Mouse (Mus musculus) spleen, adult 18-20 months (tissue): Measurements from ENCODE around the gene Dpysl5.
A peak's percentile ranks its signal among the peaks of the same experiment; 100 is the strongest.
"Not testable (repeated sequence)": the region's sequence is repeated elsewhere in the genome, so short reads cannot be mapped to it uniquely, and the experiment has no call there.

Experiments used
- DNase-seq, 2 experiments: peaks; one replicate each; pipeline ENCODE4 v3.0.0; 2022; ENCODE audit warnings: mixed read lengths in 2 of 2

The Dpysl5 gene

DNA sequence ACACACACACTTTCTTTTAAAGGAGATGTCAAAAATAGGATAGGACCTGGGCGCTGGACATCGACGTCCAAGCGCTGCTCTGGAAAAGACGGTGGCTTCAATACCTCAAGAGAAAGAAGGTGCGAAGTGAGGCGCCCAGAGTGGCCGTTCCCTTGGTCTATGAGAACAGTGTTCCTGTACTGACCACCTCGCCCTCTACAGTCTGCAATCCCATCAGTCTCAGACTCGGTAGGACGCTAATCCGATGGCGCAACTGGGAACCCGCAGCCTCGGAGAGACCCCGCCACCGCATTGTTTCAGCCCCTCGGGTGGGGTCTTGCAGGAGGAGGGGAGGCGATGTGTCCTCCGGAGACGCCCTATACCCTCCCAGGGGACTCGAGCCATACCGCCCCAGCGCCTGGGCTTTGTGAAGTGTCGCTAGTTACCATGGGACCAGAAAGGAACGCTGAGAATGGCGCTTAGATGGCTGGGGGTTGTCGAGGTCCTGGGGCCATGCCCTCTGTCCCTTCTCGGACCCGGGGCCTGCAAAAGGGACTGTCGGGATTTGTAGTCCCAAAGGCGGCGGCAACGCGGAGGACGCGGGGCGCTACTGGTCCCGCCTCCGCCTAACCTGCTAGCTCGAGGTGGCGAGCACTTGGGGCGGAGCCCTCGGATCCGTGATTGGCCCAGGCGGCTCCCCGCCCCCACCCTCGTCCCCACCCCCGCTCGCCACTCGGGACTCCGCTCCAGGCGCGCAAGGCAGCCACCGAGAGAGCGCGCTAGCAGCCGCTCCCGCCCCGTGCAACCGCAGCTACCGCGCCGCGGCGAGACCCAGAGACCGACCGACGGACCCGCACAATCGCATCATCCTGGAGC lies at the start of gene Dpysl5:
Gene Dpysl5, plus strand, starts transcription at position 418 of the 855 bp plus-strand sequence.
- peak; percentile 43 to 49 for DNase-seq

DNA sequence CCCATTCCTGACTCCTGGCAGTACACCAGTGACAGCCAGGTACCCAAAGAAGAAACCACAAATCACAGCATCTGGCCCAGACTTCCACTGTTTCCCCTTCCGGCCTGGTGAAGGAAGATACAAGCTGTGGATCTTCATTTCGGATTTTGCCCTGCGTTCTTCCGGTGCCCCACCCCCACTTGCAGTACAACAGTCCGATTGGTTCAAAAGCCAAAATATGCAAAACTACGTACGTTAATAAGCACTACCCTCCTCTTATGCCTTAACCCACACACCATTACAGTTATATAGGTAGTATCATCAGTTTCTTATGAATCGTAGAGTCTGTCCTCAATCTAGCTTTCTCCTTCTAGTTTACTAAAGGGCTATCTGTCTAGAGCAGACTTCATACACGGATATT lies 46.0 kb upstream of the Dpysl5 start:
- DNase-seq, result no peak

DNA sequence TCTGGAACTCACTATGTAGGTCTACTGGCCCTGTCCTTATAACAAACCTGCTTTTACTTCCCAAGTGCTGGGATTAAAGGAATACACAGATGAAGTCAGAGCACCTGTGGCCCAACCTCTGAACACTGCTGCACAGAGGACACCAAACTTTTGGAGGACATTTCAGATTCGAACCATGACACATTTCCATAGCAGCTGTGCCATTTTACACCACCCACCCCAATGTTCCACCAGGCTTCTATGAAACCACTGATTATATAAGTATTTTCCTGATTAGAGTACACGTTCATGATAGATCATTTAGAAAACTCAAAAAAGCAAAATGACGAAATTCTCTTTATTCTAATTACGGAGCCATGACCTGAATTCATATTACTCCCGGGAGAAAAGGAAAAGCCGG lies 45.4 kb upstream of the Dpysl5 start:
- DNase-seq, result no peak

DNA sequence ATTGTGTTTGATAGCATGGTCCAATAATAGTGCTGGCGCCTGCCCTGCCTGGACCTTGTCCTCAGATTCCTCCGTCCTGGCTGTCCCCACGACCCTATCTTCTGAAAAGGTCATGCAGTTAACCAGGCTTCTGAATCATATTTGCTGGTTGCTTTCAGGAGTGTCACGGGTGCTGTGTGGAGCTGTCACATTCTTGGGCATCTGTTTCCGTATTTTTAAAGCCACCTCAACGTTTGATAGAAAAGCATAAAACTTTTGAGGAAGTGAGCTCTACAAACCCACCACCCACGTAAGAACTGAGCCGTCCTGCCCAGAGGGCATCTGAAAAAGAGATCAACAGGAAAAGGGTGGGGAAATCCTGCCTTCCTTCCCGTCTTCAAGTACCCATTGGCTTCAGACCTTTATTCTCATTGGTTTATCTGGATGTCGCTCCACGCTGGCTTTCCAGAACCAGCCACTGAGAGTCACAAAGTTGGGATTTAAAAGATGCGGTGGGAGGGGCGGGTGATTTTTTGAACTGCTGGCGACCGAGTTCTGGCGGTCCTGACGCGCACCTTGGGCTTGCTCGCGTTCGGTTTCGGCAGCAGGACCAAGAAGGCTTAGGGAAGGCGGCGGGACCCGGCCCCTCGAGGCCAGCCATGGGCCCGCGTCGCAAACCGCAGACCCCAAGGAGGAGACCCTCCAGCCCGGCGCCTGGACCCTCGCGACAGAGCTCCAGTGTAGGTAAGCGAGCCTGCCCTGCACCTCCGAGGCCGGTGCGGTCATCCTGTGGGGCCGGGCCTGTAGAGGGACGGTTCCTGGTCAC lies 44.8 kb upstream of the Dpysl5 start, which contains the start of gene Cenpa:
Gene Cenpa, plus strand, starts transcription at position 387 of the 805 bp plus-strand sequence.
- peak; percentile 73 to 77 for DNase-seq

DNA sequence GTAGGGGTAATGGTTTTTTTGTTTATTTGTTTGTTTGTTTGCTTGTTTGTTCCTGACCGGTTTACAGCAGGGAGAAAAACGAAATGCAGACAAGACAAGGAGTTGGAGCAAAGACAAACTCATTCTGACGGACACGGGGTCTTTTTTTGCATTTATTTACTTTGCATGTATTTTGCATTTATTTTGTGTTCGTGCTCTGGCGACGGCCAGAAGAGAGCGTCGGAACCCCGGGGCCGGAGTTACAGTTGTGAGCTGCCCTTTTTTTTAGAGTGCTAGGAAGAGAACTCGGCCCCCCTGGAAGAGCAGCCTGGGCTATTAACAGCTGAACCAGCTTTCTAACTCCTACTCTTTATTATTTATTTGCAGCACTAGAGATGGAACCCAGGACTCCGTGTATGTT lies 44.1 kb upstream of the Dpysl5 start:
- no peak for DNase-seq

DNA sequence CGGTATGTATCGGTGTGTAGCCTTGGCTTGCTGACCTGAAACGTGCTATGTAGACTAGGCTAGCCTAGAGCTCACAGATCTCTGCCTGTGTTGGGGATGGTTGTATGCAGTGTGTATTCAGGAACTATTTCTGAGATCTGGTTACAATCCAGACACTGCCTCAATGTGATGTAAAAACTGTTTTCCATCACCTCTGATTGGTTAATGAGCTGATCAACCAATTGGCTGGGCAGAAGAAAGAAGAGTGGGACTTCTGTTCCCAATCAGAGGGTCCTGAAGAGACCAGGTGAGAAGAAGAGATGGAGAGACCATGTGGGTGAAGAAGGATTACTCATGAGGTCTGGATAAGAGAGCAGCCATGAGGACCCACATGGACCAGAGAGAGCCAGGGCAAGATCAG lies 43.7 kb upstream of the Dpysl5 start:
- no peak for DNase-seq

DNA sequence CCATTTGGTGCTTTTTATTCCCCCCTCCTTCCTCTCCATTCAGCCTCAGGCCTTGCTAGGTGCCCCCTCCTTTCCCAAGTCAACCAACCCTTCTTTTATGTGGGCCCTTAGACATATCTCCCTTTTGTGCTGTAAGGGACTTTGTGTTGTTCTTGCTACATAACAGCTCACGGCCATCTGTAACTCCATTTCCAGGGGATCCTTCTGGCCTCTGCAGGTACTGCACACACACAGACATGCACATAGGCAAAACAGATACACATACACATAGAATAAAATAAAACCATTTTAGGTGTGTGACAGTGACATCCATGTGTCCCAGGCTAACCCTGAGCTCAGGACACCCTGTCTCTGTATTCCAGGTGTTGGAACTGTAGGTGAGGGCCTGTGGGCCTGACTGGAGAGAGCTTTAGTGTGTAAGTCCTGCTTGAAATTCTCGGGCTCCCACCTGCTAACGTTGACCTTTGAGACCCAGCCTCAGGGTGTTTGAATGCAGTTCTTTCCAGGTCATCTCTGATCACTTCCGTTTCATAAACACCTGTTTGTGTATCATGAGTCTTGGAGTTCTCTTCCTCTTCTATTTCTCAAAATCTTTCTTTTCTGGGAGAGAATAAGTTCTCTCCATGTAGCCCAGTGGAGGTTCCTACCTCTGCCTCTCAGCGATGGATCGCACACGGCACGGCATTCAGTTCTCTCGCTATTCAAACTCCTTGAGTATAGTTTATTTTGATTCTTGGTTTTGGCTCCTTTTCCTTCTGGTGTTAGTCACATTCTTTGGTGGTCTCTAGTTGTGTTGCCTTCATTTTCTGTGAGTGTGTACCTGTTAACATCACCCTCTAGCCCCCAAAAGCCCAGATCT lies 42.5 kb upstream of the Dpysl5 start:
- DNase-seq, result no peak

DNA sequence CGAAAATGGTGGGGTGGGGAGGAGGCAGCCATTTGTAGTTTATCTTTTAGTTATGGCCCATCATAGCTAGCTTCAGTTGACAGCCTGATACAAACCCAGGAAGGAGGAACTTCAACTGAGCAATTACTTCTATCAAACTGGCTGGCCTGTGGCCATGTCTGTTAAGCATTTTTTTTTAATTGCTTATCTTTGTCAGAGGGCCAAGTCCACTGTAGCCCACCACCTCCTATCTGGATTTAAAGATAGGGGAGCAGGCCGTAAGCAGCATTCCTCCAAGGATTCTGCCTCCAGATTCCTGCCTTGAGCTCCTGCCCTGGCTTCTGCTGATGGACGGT lies 41.9 kb upstream of the Dpysl5 start:
- DNase-seq, result no peak

DNA sequence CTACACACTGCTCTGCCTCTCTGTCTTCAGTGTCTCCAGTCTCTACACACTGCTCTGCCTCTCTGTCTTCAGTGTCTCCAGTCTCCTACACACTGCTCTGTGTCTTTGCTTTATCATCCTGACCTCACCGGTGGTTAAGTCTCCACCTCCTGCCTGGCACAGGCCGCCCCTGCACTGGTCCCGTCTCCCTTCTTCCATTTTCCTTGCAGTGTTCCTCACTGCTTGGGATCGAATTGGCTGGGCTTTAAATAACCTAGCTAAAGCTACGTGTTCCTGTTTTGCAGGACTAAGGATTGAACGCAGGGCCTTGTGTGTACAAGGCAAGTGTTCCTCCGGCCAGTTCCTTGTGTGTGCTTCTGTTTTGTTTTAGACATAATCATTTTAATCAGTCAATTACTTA lies 41.3 kb upstream of the Dpysl5 start:
- DNase-seq, result no peak

DNA sequence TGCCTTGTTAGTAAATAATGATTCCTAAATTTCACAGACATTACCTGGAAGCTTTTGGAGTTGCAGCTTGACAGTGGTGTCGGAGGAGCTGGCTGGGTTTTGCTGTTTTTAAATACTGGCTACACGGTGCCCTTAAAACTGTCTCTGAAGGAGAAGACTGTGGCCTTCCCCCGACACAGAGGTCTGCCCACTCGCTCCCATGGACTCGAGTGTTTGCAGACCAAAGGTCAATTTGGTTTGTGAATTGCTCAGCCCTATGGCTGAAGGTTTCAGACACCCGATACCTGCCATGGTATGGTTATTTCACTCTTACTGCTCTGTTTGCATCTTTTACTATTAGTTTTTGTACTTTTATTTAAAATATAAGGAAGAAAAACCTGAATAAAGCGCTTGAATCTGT lies 37.4 kb upstream of the Dpysl5 start:
- DNase-seq, result no peak

DNA sequence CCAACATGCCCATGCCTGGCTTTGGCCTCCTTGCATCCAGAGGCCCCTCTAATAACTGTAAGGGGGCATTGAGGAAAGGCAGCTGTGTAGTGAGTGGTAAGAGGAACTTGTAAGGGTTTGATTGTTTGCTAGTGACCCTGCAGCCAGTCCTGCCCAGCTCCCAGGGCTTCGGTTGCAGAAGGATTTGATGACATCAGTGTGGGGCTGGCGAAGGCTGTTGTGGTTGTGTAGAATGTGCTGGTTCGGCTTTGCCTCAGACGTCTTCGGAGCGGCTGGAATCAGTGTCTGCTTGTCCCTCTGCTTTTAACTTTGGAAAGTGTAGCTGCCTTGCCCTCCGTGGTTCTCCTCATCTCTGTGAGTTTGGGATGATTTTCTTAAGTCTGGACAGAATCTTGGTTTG lies 34.6 kb upstream of the Dpysl5 start:
- no peak for DNase-seq

DNA sequence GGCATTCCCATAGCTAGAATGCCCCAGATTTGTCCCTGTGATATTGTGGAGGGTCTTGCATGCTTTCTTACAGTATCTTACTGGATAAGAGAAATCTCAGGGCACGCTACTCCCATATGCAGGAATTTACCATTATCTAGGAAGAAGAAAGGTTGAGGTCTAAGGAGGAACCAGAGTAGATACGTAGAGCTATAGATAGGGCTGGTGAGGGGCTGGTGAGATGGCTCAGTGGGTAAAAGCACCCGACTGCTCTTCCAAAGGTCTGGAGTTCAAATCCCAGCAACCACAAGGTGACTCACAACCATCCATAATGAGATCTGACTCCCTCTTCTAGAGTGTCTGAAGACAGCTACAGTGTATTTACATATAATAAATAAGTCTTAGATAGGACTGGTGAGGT lies 33.3 kb upstream of the Dpysl5 start:
- DNase-seq, result not testable (repeated sequence)

DNA sequence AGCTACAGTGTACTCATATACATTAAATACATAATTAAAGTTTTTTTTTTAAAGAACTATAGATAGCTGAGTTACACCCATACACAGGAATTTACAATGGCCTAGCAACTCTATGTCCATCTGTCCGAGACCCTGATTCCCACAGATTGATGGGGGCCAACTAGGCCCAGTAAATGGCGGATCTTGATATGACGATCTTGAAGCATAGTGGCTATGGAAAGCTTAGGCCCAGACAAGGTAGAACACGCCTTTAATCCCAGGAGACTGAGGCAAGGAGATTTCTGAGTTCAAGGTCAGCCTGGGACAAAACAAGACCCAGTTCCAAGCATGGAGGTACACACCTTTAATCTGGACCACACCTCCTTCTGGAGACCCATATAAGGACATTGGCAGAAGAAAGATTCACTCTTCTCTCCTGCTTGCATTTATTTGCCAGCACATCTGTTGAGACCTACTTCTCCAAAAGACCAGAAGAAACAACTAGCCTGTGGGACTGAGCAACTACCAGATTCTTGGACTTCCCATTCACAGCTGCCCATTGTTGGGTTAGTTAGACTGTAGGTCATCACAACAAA lies 32.6 kb upstream of the Dpysl5 start:
- no peak for DNase-seq

DNA sequence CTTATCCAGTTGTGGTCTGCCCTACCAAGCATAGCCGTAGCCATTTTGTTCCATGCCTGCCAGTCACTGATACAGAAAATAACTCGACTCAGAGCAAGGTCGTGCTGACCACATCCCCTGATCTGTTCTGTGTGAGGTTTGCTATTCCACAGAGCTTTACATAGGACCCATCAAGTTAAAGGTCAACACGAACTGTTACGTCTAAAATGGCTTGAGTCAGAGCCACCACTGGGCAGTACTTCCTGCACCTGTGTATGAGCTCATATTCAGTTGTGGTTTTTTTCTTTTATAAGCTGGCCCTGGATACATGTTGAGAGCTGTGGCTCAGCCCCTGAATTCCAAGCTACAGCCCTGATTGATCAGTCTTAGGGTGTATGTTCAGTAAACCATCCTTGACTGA lies 31.8 kb upstream of the Dpysl5 start:
- DNase-seq, result no peak

DNA sequence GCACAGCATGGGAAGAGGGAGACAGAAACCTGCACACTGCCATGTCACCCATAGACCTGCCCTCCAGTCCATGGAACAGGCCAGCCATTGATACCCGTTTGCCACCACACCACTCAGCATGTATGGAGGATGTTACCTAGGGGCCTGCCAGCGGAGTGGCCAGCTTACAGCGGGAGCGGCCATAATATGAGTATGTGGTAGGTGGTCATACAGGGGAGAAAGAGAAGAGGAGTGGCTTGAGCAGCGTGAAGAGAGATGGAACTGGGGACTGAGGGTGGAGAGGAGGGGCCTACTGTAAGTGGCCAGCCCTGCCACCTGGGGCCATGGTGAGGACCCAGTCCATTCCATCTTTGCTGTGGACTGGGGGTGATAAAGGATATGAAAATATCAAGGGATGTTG lies 29.4 kb upstream of the Dpysl5 start:
- no peak for DNase-seq

DNA sequence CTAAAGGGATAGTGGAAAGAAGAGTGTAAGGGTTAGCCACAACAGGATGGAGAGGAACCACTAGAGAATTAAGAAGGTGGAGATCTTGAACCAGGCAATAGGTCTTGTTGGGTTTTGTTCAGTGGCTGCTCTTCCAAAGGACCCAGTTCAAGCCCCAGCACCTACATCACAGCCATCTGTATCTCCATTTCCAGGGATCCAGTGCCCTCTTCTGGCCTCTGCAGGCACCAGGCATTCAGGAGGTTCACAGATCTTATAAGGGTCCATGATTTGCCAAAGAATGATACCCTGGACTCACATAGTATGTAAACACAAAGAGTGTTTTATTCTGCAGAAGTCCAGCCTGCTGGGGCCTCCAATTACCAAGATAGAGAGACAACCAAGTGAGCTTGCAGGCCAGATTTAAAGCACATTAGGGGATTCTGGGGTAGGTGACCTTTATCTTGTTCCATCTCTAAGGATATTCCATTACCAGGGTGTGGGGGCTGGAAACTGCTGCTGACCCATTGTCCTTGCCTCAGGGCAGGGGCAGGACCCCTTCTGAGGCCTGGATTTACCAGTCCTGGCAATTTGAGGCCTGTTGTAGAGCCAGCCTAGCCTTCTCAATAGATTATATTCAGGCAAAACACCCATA lies 28.3 kb upstream of the Dpysl5 start:
- peak in 1 of 2 experiments; percentile 12 for DNase-seq

DNA sequence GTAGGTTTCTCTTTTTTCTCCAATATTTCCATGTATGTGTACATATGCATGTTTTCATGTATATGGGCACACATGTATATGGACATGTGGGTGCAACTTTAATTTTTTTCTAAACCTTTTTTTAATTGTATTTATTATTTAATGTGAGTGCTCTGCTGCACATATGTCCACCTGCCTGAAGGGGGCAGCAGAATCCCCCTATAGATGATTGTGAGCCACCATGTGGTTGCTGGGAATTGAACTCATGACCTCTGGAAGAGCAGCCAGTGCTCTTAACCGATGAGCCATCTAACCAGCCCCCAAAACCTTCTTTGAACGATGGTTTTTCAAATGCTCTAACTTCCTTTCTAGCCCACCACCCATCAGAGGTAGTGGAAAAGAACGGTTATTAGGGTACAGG lies 27.4 kb upstream of the Dpysl5 start:
- no peak for DNase-seq

DNA sequence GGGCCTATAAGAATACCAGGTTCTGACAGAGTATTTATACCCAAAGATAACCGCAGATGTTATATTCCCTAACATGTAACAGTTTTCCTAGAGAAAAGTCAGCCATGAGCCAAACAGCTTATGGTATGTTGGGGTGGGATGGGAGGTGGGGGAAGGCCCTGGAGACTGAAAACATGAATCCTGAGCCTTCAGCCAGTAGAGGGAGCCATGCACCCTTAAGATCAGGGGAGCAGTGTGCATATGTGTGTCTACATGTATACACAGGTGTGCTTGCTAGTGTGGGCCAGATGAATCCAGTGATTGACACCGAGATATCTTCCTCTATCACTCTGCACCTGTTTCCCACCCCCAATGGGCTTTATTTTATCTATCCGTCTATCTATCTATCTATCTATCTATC lies 24.6 kb upstream of the Dpysl5 start:
- DNase-seq, result peak in 1 of 2 experiments; percentile 15

DNA sequence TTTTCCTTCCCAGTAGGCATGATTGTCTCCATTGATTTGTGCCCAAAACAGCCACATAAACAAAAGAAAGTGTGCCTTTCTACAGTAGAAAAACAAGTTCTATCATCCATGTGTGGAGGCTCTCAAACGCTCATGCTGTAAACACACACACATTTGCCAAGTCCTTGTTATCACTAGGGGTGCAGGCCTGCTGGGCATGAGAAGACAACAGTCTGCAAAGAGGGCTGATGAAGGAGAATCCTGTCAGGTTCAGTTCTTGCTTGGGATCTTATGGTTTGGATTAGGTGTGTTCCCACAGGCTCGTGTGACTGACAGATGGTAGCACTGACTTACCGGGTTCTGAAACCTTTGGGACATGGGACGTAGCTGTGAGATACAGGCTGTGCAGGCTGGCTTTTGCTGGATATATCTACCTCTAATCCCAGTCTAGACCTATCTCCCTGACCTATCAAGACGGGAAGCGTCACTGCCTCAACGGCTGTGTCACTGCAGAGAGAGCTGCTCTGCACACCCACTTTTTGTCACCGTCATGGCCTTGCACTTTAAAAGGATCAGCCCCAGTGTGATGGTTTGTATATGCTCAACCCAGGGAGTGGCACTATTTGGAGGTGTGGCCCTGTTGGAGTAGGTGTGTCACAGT lies 10.9 kb upstream of the Dpysl5 start:
- DNase-seq, result no peak

DNA sequence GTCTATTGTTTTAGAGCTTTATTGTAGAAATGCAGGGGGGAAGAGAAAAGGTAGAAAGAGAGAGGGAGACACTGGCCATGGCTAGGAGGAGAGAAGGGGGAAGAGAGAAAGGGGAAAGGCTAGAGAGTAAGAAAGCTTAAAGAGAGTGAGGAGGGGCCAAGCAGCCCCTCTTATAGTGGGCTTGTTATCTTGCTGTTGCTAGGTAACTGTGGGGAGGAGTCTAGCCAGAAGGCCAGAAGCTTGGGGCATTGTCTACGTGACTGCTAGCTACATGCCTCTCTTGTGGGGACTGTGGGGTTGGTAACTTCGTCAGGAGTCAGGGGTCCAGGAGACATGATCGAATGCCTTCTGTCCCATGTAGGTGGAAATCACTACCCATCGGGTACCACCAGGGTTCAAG lies 10.0 kb upstream of the Dpysl5 start:
- not testable (repeated sequence) for DNase-seq

DNA sequence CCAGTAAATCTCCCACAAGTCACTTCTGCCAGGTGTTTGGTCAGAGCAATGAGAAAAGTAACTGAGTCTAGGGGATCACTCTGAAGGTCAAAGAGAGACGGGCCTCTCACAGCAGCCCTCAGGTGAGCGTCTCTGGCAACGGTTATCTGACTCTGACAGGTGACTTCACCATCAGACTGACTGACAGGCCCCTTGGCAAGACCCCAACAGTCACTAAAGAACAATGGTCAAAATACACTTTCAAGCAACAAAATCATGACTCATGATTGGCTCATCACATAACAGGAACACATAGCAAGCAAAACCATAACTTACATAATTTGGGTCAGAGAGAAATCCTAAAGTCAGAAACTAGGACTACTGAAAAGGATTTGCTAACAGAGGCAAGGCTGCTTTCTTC lies 9.5 kb upstream of the Dpysl5 start:
- DNase-seq, result no peak
